Mouse (Mus musculus) spleen, adult 2 months (tissue): ENCODE measurements at regions not wholly inside any gene's neighbourhood (a gene's known extent, or its start where the extent isn't known, plus 50 kb on each side); places are given as distances from the start of the nearest gene placed in this dataset.

Source experiments
- DNase-seq, 2 experiments: peaks; one replicate each; pipeline versions ENCODE4 v3.0.0 to v3.0.0-alpha.2; 2012 to 2021; ENCODE audit warnings: low spot score in 2 of 2, low read depth in 1 of 2
- H3K27ac ChIP-seq: fragments of 200-500 bp; 2 replicates; pipeline ENCODE4 v1.5.1; 2012; ENCODE audit warnings: low read length, inconsistent platforms; ENCODE audit not compliant: insufficient read depth
- H3K27me3 ChIP-seq: fragments of 200-500 bp; 2 replicates; pipeline ENCODE4 v1.6.1; 2012; ENCODE audit warnings: mild to moderate bottlenecking, moderate library complexity, low read length, inconsistent platforms; ENCODE audit not compliant: control insufficient read depth, insufficient read depth
- H3K36me3 ChIP-seq: fragments of 200-500 bp; 2 replicates; pipeline ENCODE4 v1.6.1; 2012; ENCODE audit warnings: mild to moderate bottlenecking, low read length, inconsistent platforms; ENCODE audit not compliant: control insufficient read depth, insufficient read depth
- H3K4me1 ChIP-seq: fragments of 200-500 bp; 2 replicates; pipeline ENCODE4 v1.6.1; 2011; ENCODE audit warnings: inconsistent platforms; ENCODE audit not compliant: control insufficient read depth, insufficient read depth, insufficient read length
- H3K4me3 ChIP-seq: fragments of 200-500 bp; 2 replicates; pipeline ENCODE4 v1.5.1; 2011; ENCODE audit warnings: mild to moderate bottlenecking, inconsistent platforms; ENCODE audit not compliant: insufficient read depth, insufficient read length; ENCODE audit errors: extremely low read depth
- CTCF ChIP-seq: fragments of 200-500 bp; IDR thresholded peaks from 2 replicates; pipeline ENCODE4 v1.5.1; 2011; ENCODE audit warnings: mild to moderate bottlenecking, inconsistent platforms; ENCODE audit not compliant: insufficient read depth, insufficient read length, insufficient replicate concordance; ENCODE audit errors: extremely low read depth
- POLR2A ChIP-seq: fragments of 200-500 bp; IDR thresholded peaks from 2 replicates; pipeline ENCODE4 v1.6.1; 2011; ENCODE audit warnings: low read depth, low read length, inconsistent platforms
- WGBS: fragments of 180-500 bp; shearing (Covaris S2); methylation state at CpG from one replicate; pipeline ENCODE4 v1.1.7; 2018; 5-methylcytosine and 5-hydroxymethylcytosine counted together

- no peaks in the 10 kb centered on the region for H3K36me3 ChIP-seq
- H3K4me1 ChIP-seq: peaks cover 2% of the 10 kb centered on the region; the same call in 1 of the 2 replicates
- DNase-seq: no peak
- no peak overlapping the region for H3K27ac ChIP-seq
- 72% methylated on average over 9 of the region's 9 CpGs for WGBS
- H3K27me3 ChIP-seq: no peaks in the 10 kb centered on the region
- no peak overlapping the region for H3K4me3 ChIP-seq
- no peak for TF ChIP-seq POLR2A
Measured at GRCm38 (mm10) chrX:99331764-99332456, 139.2 kb downstream of the Pja1 start.

- Histone ChIP-seq H3K27ac (no peak overlapping the region), H3K4me1 (peaks cover 2% of the 10 kb centered on the region; the same call in 1 of the 2 replicates), H3K36me3 (no peaks in the 10 kb centered on the region), H3K4me3 (no peak overlapping the region), H3K27me3 (no peaks in the 10 kb centered on the region)
- no peak for DNase-seq
- no peak for TF ChIP-seq CTCF
- TF ChIP-seq POLR2A: no peak
- WGBS: 68% methylated on average over 8 of the region's 8 CpGs
Measured at GRCm38 (mm10) chrX:99330386-99330785, 140.7 kb downstream of the Pja1 start.

- Histone ChIP-seq H3K4me3 (no peak overlapping the region), H3K4me1 (peaks cover 2% of the 10 kb centered on the region; the same call in 1 of the 2 replicates), H3K36me3 (no peaks in the 10 kb centered on the region), H3K27me3 (no peaks in the 10 kb centered on the region), H3K27ac (no peak overlapping the region)
- DNase-seq: no peak
- 83% methylated on average over 4 of the region's 4 CpGs for whole genome bisulfite sequencing
- no peak for TF ChIP-seq POLR2A
- no peak for TF ChIP-seq CTCF
Measured at GRCm38 (mm10) chrX:99328576-99328975, 142.5 kb downstream of the Pja1 start.

- TF ChIP-seq CTCF (no peak), POLR2A (no peak)
- 85% methylated on average over 7 of the region's 7 CpGs for WGBS
- Histone ChIP-seq H3K4me3 (no peak overlapping the region), H3K27me3 (no peaks in the 10 kb centered on the region), H3K36me3 (no peaks in the 10 kb centered on the region), H3K4me1 (peaks cover 2% of the 10 kb centered on the region; the same call in 1 of the 2 replicates), H3K27ac (no peak overlapping the region)
- no peak for DNase-seq
Measured at GRCm38 (mm10) chrX:99326167-99326566, 144.9 kb downstream of the Pja1 start.

GRCm38 (mm10) chrX:99325460-99325859 is 145.6 kb downstream of the Pja1 start:
- H3K27ac ChIP-seq: no peak overlapping the region
- no peak for DNase-seq
- no peak for TF ChIP-seq POLR2A
- no peak for TF ChIP-seq CTCF
- 86% methylated on average over 8 of the region's 8 CpGs for WGBS
- no peaks in the 10 kb centered on the region for H3K27me3 ChIP-seq
- peaks cover 2% of the 10 kb centered on the region; the same call in 1 of the 2 replicates for H3K4me1 ChIP-seq
- H3K4me3 ChIP-seq: no peak overlapping the region
- no peaks in the 10 kb centered on the region for H3K36me3 ChIP-seq

GRCm38 (mm10) chrX:99324546-99325170 is 146.4 kb downstream of the Pja1 start:
- DNase-seq: no peak
- no peak overlapping the region for H3K27ac ChIP-seq
- H3K4me3 ChIP-seq: no peak overlapping the region
- H3K4me1 ChIP-seq: no peaks in the 10 kb centered on the region; the same call in 1 of the 2 replicates
- H3K27me3 ChIP-seq: no peaks in the 10 kb centered on the region
- 57% methylated on average over 6 of the region's 6 CpGs for WGBS
- no peak for TF ChIP-seq POLR2A
- no peak for TF ChIP-seq CTCF
- H3K36me3 ChIP-seq: no peaks in the 10 kb centered on the region

- DNase-seq: no peak
- Histone ChIP-seq H3K27me3 (no peaks in the 10 kb centered on the region), H3K4me1 (no peaks in the 10 kb centered on the region), H3K27ac (no peak overlapping the region), H3K4me3 (no peak overlapping the region), H3K36me3 (no peaks in the 10 kb centered on the region)
- TF ChIP-seq POLR2A (no peak), CTCF (no peak)
- 84% methylated on average over 7 of the region's 7 CpGs for WGBS
Measured at GRCm38 (mm10) chrX:99319791-99320190, 151.3 kb downstream of the Pja1 start.
